ENCODE assay signal across 8 mouse cellular contexts in the genomic region with DNA sequence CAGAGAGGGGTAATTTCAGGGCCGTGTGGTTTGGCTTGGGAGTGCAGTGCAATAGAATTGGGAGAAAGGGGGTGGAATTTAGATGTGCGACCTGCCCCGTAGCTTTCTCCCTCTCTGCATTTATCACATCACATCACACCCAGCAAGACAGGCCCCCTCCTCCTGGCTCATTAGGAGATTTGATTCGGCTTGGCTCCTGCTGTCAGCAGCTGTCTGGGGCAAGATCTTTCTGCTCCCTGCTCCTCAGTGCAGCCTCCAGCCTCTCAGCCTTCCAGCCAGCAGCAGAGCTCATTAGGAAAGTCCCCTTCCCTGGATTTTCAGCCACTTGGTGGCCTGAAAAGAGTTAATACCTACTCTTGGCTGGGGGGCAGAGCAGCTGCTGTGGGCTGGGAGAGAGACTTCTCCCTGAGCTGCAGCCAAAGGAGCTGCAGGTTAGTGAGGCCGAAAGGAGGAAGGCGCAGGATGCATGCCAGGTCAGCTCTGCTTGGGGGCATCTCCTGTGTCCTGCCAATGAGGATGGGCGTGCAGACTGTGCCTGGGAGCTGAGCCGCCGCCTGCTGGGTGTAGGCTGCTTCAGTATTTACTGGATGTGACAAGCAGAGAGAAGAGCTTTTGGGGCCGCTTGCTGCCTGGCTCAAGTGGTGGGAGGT. TPM values are rescaled to one million over a fixed set of nuclear protein-coding genes. Genes with fewer than 3 reads are reported as not detected.
DNase-seq lines count a peak whose midpoint lies in the region; ATAC-seq and TF ChIP-seq lines count a peak whose summit lies in the region.

No protein-coding gene starts in this region.

- WGBS in kidney, embryonic 14.5 days = 10% methylated on average over 8 of the region's 10 CpGs
- WGBS in midbrain, embryonic 10.5 days = 7% methylated on average over 10 of the region's 10 CpGs
- WGBS in stomach, postnatal 0 days = 11% methylated on average over 10 of the region's 10 CpGs

- no peaks in the 10 kb centered on the region for H3K36me3 ChIP-seq in kidney, embryonic 14.5 days (ENCODE audit: control insufficient read depth, insufficient read depth, low read length)
- no peaks in the 10 kb centered on the region for H3K36me3 ChIP-seq in midbrain, embryonic 10.5 days
- no peaks in the 10 kb centered on the region for H3K36me3 ChIP-seq in stomach, postnatal 0 days (ENCODE audit: control insufficient read depth, insufficient read depth, low read length)

- no peak overlapping the region for H3K4me3 ChIP-seq in kidney, embryonic 14.5 days (ENCODE audit: low read length)
- peak overlapping the region; percentile 37; the same call in 1 of the 2 replicates for H3K4me3 ChIP-seq in midbrain, embryonic 10.5 days
- no peak overlapping the region for H3K4me3 ChIP-seq in stomach, postnatal 0 days (ENCODE audit: low read depth, low read length)

- no peak overlapping the region for H3K4me2 ChIP-seq in kidney, embryonic 14.5 days (replicated peaks; ENCODE audit: low read depth, low read length)
- H3K4me2 ChIP-seq in stomach, postnatal 0 days (replicated peaks; ENCODE audit: low read depth) = no peak overlapping the region

- no peak overlapping the region for H3K9ac ChIP-seq in kidney, embryonic 14.5 days (ENCODE audit: low read depth, low read length)
- H3K9ac ChIP-seq in stomach, postnatal 0 days (ENCODE audit: low read length) = no peak overlapping the region

- H3K27ac ChIP-seq in kidney, embryonic 14.5 days (ENCODE audit: low read depth, low read length) = no peak overlapping the region
- peak overlapping the region; percentile 72 for H3K27ac ChIP-seq in midbrain, embryonic 10.5 days (replicated peaks)
- H3K27ac ChIP-seq in stomach, postnatal 0 days (replicated peaks) = no peak overlapping the region

- no peak for TF ChIP-seq EP300 in stomach, postnatal 0 days (optimal IDR thresholded peaks at IDR 0.05)

- DNase-seq in kidney, postnatal 14 days = no peak
- DNase-seq in cerebellum, adult 9-10 months = peak; percentile 96
- DNase-seq in forelimb bud, embryonic 11.5 days (ENCODE audit: low read depth, low spot score) = peak; percentile 58
- peak; percentile 67 for DNase-seq in midbrain, embryonic 10.5 days (ENCODE audit: low spot score)
- no peak for DNase-seq in stomach, postnatal 0 days (ENCODE audit: low spot score)
- no peak for DNase-seq in thymus, postnatal 4 days
- no peak for DNase-seq in urinary bladder, adult 18-20 months (ENCODE audit: low spot score in 2 of 2)

- peaks cover 12% of the 10 kb centered on the region for H3K4me1 ChIP-seq in kidney, embryonic 14.5 days (ENCODE audit: control insufficient read depth, insufficient read depth, low read length)
- H3K4me1 ChIP-seq in midbrain, embryonic 10.5 days = peaks cover 74% of the 10 kb centered on the region
- H3K4me1 ChIP-seq in stomach, postnatal 0 days (replicated peaks; ENCODE audit: control insufficient read depth, insufficient read depth) = no peaks in the 10 kb centered on the region

- 0 out of 2 replicates have a peak, but pooled peaks cover 2% of the 10 kb centered on the region for H3K27me3 ChIP-seq in kidney, embryonic 14.5 days (ENCODE audit: control insufficient read depth, insufficient read depth, low read length)
- peaks cover 52% of the 10 kb centered on the region for H3K27me3 ChIP-seq in midbrain, embryonic 10.5 days (ENCODE audit: low read depth, poor library complexity, severe bottlenecking)
- H3K27me3 ChIP-seq in stomach, postnatal 0 days (ENCODE audit: control insufficient read depth, insufficient read depth, low read length) = no peaks in the 10 kb centered on the region

- peak; percentile 45; the same call in 1 of the 2 replicates for ATAC-seq in kidney, embryonic 14.5 days (ENCODE audit: low FRiP score, low TSS enrichment)
- ATAC-seq in stomach, postnatal 0 days (ENCODE audit: low FRiP score, low TSS enrichment) = no peak

- peak; percentile 59 for TF ChIP-seq CTCF in stomach, postnatal 0 days (IDR thresholded peaks at IDR 0.05; ENCODE audit: low read depth)

- H3K9me3 ChIP-seq in kidney, embryonic 14.5 days (ENCODE audit: control insufficient read depth, low read length) = no peaks in the 10 kb centered on the region
- H3K9me3 ChIP-seq in midbrain, embryonic 10.5 days (replicated peaks) = no peaks in the 10 kb centered on the region
- no peaks in the 10 kb centered on the region for H3K9me3 ChIP-seq in stomach, postnatal 0 days (ENCODE audit: control insufficient read depth, low read length)

RNA-seq across cellular contexts. Expression of gene Rgs8, which starts 12.4 kb away (rescaled TPM):
- polyA plus RNA-seq in kidney, embryonic 14.5 days (2014; fragmentation: Nextera tagmentation; extraction: Ambion mirVana) = 0.04 and 0.10 TPM in 2 replicates
- polyA plus RNA-seq in midbrain, embryonic 10.5 days (2016; fragmentation: Nextera tagmentation; extraction: Ambion mirVana) = 8.3 and 15.1 TPM in 2 replicates
- polyA plus RNA-seq in stomach, postnatal 0 days (2015; fragmentation: Nextera tagmentation; extraction: Ambion mirVana) = 0.16 and 0.29 TPM in 2 replicates

Comparison
In these comparisons a context has a peak if more than half of its experiments do, and no peak if none do; other contexts are left out.
1. DNase-seq: peak in cerebellum, adult 9-10 months (single experiment), forelimb bud, embryonic 11.5 days (single experiment) and midbrain, embryonic 10.5 days (single experiment); none in kidney, postnatal 14 days (single experiment), stomach, postnatal 0 days (single experiment), thymus, postnatal 4 days (single experiment) and urinary bladder, adult 18-20 months (0 of 2).